Mouse (Mus musculus): ENCODE data around the gene Cdk11b. TPM values are rescaled to one million over a fixed set of nuclear protein-coding genes. Genes with fewer than 3 reads are reported as not detected.

Cdk11b gene
- polyA plus RNA-seq, 1 experiment: 40.4 TPM

DNA sequence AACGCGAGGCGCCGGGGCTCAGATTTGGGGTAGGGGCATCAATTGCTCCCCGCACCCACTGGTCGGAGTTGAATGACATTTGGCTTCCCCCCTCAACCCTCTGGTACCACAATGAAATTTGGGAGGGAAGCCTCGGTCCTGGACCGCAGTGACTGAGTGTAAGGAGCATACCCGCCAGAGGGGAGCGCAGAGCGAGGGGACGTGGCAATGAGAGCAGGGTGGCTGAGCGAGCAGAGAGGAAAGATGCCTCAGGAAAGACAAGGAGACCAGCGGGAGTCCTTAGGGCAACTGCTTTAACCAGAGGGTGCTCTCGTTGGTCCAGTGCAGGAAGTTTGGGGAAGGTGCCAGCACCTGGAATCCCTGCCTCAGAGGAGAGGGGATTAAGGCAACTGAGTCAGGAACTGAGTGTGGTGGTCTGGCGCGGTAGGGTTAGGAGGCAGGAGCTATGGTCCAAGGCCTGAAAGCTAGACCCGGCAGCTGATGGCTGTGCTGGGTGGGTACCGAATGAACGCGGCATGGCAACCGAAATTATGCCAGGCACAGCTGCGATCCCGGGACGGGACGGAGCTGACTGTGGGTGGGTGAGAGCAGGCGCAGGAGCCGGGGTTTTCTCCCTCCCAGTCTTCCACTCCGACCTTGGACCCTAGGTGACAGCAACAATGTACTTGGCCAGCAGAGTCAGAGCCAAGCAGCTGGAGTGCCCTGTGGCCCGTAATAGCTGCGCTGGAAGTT lies 29.0 kb downstream of the Cdk11b start:
- Histone ChIP-seq H3K27me3 (ENCODE audit: control insufficient read depth, insufficient read depth, insufficient read length) (no peaks in the 10 kb centered on the region), H3K4me3 (ENCODE audit: insufficient read depth, poor library complexity, severe bottlenecking) (no peak overlapping the region), H3K79me3 (ENCODE audit: low read depth) (no peaks in the 10 kb centered on the region), H3K36me3 (ENCODE audit: control insufficient read depth, insufficient read depth) (peaks cover 31% of the 10 kb centered on the region), H3K79me2 (ENCODE audit: control insufficient read depth, insufficient read depth) (no peaks in the 10 kb centered on the region), H3ac (ENCODE audit: control insufficient read depth, insufficient read length, low read depth) (peak overlapping the region; percentile 50)
- TF ChIP-seq MYOG (IDR thresholded peaks at IDR 0.05; ENCODE audit: control insufficient read depth, extremely low read depth, insufficient read length) (no peak), FOSL1 (IDR thresholded peaks at IDR 0.05; ENCODE audit: insufficient read depth, low read length, poor library complexity, severe bottlenecking) (no peak), CEBPB (IDR thresholded peaks at IDR 0.05; ENCODE audit: low read depth) (no peak), USF1 (IDR thresholded peaks at IDR 0.05; ENCODE audit: low read depth) (no peak), CTCF (IDR thresholded peaks at IDR 0.05; ENCODE audit: control insufficient read depth, insufficient read depth, insufficient read length) (no peak), MYOD1 (IDR thresholded peaks at IDR 0.05; ENCODE audit: control insufficient read depth, insufficient read length, low read depth) (no peak), MAX (IDR thresholded peaks at IDR 0.05) (no peak)

GRCm38 (mm10) chr4:155654183-155654455 lies 29.5 kb downstream of the Cdk11b start:
- peaks cover 26% of the 10 kb centered on the region for H3K36me3 ChIP-seq (ENCODE audit: control insufficient read depth, insufficient read depth)
- no peak overlapping the region for H3K4me3 ChIP-seq (ENCODE audit: insufficient read depth, poor library complexity, severe bottlenecking)
- no peaks in the 10 kb centered on the region for H3K79me2 ChIP-seq (ENCODE audit: control insufficient read depth, insufficient read depth)
- H3K79me3 ChIP-seq (ENCODE audit: low read depth): no peaks in the 10 kb centered on the region
- no peak for TF ChIP-seq MAX (IDR thresholded peaks at IDR 0.05)
- TF ChIP-seq MYOG (IDR thresholded peaks at IDR 0.05; ENCODE audit: control insufficient read depth, extremely low read depth, insufficient read length): no peak
- no peak for TF ChIP-seq FOSL1 (IDR thresholded peaks at IDR 0.05; ENCODE audit: insufficient read depth, low read length, poor library complexity, severe bottlenecking)
- TF ChIP-seq CTCF (IDR thresholded peaks at IDR 0.05; ENCODE audit: control insufficient read depth, insufficient read depth, insufficient read length): no peak
- no peak for TF ChIP-seq USF1 (IDR thresholded peaks at IDR 0.05; ENCODE audit: low read depth)
- TF ChIP-seq CEBPB (IDR thresholded peaks at IDR 0.05; ENCODE audit: low read depth): no peak
- no peak for TF ChIP-seq MYOD1 (IDR thresholded peaks at IDR 0.05; ENCODE audit: control insufficient read depth, insufficient read length, low read depth)
- peak overlapping the region; percentile 50 for H3ac ChIP-seq (ENCODE audit: control insufficient read depth, insufficient read length, low read depth)
- H3K27me3 ChIP-seq (ENCODE audit: control insufficient read depth, insufficient read depth, insufficient read length): no peaks in the 10 kb centered on the region

- no peaks in the 10 kb centered on the region for H3K79me2 ChIP-seq (ENCODE audit: control insufficient read depth, insufficient read depth)
- H3K79me3 ChIP-seq (ENCODE audit: low read depth): no peaks in the 10 kb centered on the region
- TF ChIP-seq MAX (IDR thresholded peaks at IDR 0.05) (peak; percentile 43), CEBPB (IDR thresholded peaks at IDR 0.05; ENCODE audit: low read depth) (no peak)
- H3K27me3 ChIP-seq (ENCODE audit: control insufficient read depth, insufficient read depth, insufficient read length): no peaks in the 10 kb centered on the region
- peak overlapping the region; percentile 25 for H3K4me3 ChIP-seq (ENCODE audit: insufficient read depth, poor library complexity, severe bottlenecking)
- H3K36me3 ChIP-seq (ENCODE audit: control insufficient read depth, insufficient read depth): peaks cover 21% of the 10 kb centered on the region
- peak overlapping the region; percentile 36 for H3ac ChIP-seq (ENCODE audit: control insufficient read depth, insufficient read length, low read depth)
Observed at GRCm38 (mm10) chr4:155654456-155655298, 30.0 kb downstream of the Cdk11b start.

- TF ChIP-seq MYOG (IDR thresholded peaks at IDR 0.05; ENCODE audit: control insufficient read depth, extremely low read depth, insufficient read length): no peak
- TF ChIP-seq MYOD1 (IDR thresholded peaks at IDR 0.05; ENCODE audit: control insufficient read depth, insufficient read length, low read depth): no peak
- TF ChIP-seq CTCF (IDR thresholded peaks at IDR 0.05; ENCODE audit: control insufficient read depth, insufficient read depth, insufficient read length): no peak
- peaks cover 5% of the 10 kb centered on the region for H3K36me3 ChIP-seq (ENCODE audit: control insufficient read depth, insufficient read depth)
- H3K79me2 ChIP-seq (ENCODE audit: control insufficient read depth, insufficient read depth): no peaks in the 10 kb centered on the region
- H3ac ChIP-seq (ENCODE audit: control insufficient read depth, insufficient read length, low read depth): no peak overlapping the region
- no peak overlapping the region for H3K4me3 ChIP-seq (ENCODE audit: insufficient read depth, poor library complexity, severe bottlenecking)
- H3K79me3 ChIP-seq (ENCODE audit: low read depth): no peaks in the 10 kb centered on the region
- no peaks in the 10 kb centered on the region for H3K27me3 ChIP-seq (ENCODE audit: control insufficient read depth, insufficient read depth, insufficient read length)
Observed at GRCm38 (mm10) chr4:155656214-155656751, 31.6 kb downstream of the Cdk11b start.

DNA sequence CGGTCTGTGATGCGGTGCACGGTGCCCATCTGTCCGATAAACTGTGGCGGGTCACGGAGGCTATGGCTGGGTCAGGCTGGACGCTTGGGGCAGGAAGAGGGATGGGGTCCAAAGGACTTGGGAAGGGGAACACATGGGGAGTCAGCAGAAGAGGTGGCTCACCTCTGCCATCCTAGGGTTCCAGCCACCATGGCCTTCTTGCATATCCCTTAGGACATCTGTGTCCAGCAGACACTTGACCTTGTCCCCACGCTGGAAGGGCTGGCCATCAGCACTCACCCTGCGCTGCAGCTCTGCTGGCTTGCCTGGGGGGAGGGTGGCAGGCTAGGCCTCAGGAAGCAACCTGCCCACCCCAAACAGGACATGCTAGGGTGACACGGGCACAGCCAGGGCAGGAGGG lies 34.3 kb downstream of the Cdk11b start:
- Histone ChIP-seq H3K36me3 (ENCODE audit: control insufficient read depth, insufficient read depth) (no peaks in the 10 kb centered on the region), H3K79me3 (ENCODE audit: low read depth) (no peaks in the 10 kb centered on the region), H3K4me3 (ENCODE audit: insufficient read depth, poor library complexity, severe bottlenecking) (no peak overlapping the region), H3ac (ENCODE audit: control insufficient read depth, insufficient read length, low read depth) (no peak overlapping the region), H3K27me3 (ENCODE audit: control insufficient read depth, insufficient read depth, insufficient read length) (no peaks in the 10 kb centered on the region), H3K79me2 (ENCODE audit: control insufficient read depth, insufficient read depth) (no peaks in the 10 kb centered on the region)
- TF ChIP-seq MYOD1 (IDR thresholded peaks at IDR 0.05; ENCODE audit: control insufficient read depth, insufficient read length, low read depth) (no peak), FOSL1 (IDR thresholded peaks at IDR 0.05; ENCODE audit: insufficient read depth, low read length, poor library complexity, severe bottlenecking) (no peak), CTCF (IDR thresholded peaks at IDR 0.05; ENCODE audit: control insufficient read depth, insufficient read depth, insufficient read length) (no peak), CEBPB (IDR thresholded peaks at IDR 0.05; ENCODE audit: low read depth) (no peak)

GRCm38 (mm10) chr4:155660641-155661040 lies 36.0 kb downstream of the Cdk11b start:
- Histone ChIP-seq H3K79me3 (ENCODE audit: low read depth) (no peaks in the 10 kb centered on the region), H3K36me3 (ENCODE audit: control insufficient read depth, insufficient read depth) (no peaks in the 10 kb centered on the region), H3K27me3 (ENCODE audit: control insufficient read depth, insufficient read depth, insufficient read length) (no peaks in the 10 kb centered on the region), H3K79me2 (ENCODE audit: control insufficient read depth, insufficient read depth) (no peaks in the 10 kb centered on the region), H3K4me3 (ENCODE audit: insufficient read depth, poor library complexity, severe bottlenecking) (no peak overlapping the region), H3ac (ENCODE audit: control insufficient read depth, insufficient read length, low read depth) (no peak overlapping the region)
- TF ChIP-seq MAX (IDR thresholded peaks at IDR 0.05) (no peak), USF1 (IDR thresholded peaks at IDR 0.05; ENCODE audit: low read depth) (no peak), CEBPB (IDR thresholded peaks at IDR 0.05; ENCODE audit: low read depth) (no peak), CTCF (IDR thresholded peaks at IDR 0.05; ENCODE audit: control insufficient read depth, insufficient read depth, insufficient read length) (no peak), MYOD1 (IDR thresholded peaks at IDR 0.05; ENCODE audit: control insufficient read depth, insufficient read length, low read depth) (no peak), MYOG (IDR thresholded peaks at IDR 0.05; ENCODE audit: control insufficient read depth, extremely low read depth, insufficient read length) (no peak), FOSL1 (IDR thresholded peaks at IDR 0.05; ENCODE audit: insufficient read depth, low read length, poor library complexity, severe bottlenecking) (no peak)
